Mouse (Mus musculus): ENCODE results near the gene Ppox. TPM values are rescaled to one million over a fixed set of nuclear protein-coding genes. Genes with fewer than 3 reads are reported as not detected.
"Not testable (repeated sequence)": the region's sequence is repeated elsewhere in the genome, so short reads cannot be mapped to it uniquely, and the experiment has no call there.

Ppox gene
- polyA plus RNA-seq, 1 experiment from 2014 or later: 46.8 TPM

- Histone ChIP-seq H3K27me3 (ENCODE audit: control insufficient read depth, insufficient read depth, low read length) (no peaks in the 10 kb centered on the region), H3K9me3 (ENCODE audit: control insufficient read depth, low read length) (no peaks in the 10 kb centered on the region)
- peak; percentile 73 for DNase-seq
Observed at GRCm38 (mm10) chr1:171321415-171321814, 40.4 kb upstream of the Ppox start.

GRCm38 (mm10) chr1:171320151-171320550, 39.2 kb upstream of the Ppox start:
- Histone ChIP-seq H3K9me3 (ENCODE audit: control insufficient read depth, low read length) (no peaks in the 10 kb centered on the region), H3K27ac (replicated peaks; ENCODE audit: low read depth, low read length) (no peak overlapping the region), H3K4me3 (replicated peaks; ENCODE audit: low read depth, low read length) (no peak overlapping the region), H3K9ac (replicated peaks; ENCODE audit: low read length) (no peak overlapping the region), H3K4me1 (ENCODE audit: control insufficient read depth, insufficient read depth, low read length) (no peaks in the 10 kb centered on the region), H3K4me2 (ENCODE audit: low read length) (no peak overlapping the region), H3K27me3 (ENCODE audit: control insufficient read depth, insufficient read depth, low read length) (no peaks in the 10 kb centered on the region), H3K36me3 (ENCODE audit: control insufficient read depth, insufficient read depth, low read length) (no peaks in the 10 kb centered on the region)
- no peak for ATAC-seq (ENCODE audit: low FRiP score, low TSS enrichment)
- 15% methylated on average over 5 of the region's 5 CpGs for whole genome bisulfite sequencing
- no peak for DNase-seq

More at GRCm38 (mm10) chr1:171321415-171321814, 40.4 kb upstream of the Ppox start:
- no peak overlapping the region for H3K4me3 ChIP-seq (replicated peaks; ENCODE audit: low read depth, low read length)
- no peak for ATAC-seq (ENCODE audit: low FRiP score, low TSS enrichment)
- H3K4me2 ChIP-seq (ENCODE audit: low read length): no peak overlapping the region
- no peaks in the 10 kb centered on the region for H3K36me3 ChIP-seq (ENCODE audit: control insufficient read depth, insufficient read depth, low read length)
- no peak overlapping the region for H3K27ac ChIP-seq (replicated peaks; ENCODE audit: low read depth, low read length)
- H3K9ac ChIP-seq (replicated peaks; ENCODE audit: low read length): no peak overlapping the region
- no peaks in the 10 kb centered on the region for H3K4me1 ChIP-seq (ENCODE audit: control insufficient read depth, insufficient read depth, low read length)

GRCm38 (mm10) chr1:171319748-171320147, 38.8 kb upstream of the Ppox start:
- no peaks in the 10 kb centered on the region for H3K4me1 ChIP-seq (ENCODE audit: control insufficient read depth, insufficient read depth, low read length)
- no peaks in the 10 kb centered on the region for H3K27me3 ChIP-seq (ENCODE audit: control insufficient read depth, insufficient read depth, low read length)
- no peak overlapping the region for H3K4me2 ChIP-seq (ENCODE audit: low read length)
- H3K9me3 ChIP-seq (ENCODE audit: control insufficient read depth, low read length): no peaks in the 10 kb centered on the region
- no peaks in the 10 kb centered on the region for H3K36me3 ChIP-seq (ENCODE audit: control insufficient read depth, insufficient read depth, low read length)
- ATAC-seq (ENCODE audit: low FRiP score, low TSS enrichment): no peak
- WGBS: 12% methylated on average over 7 of the region's 7 CpGs
- H3K9ac ChIP-seq (replicated peaks; ENCODE audit: low read length): no peak overlapping the region
- no peak for DNase-seq
- H3K4me3 ChIP-seq (replicated peaks; ENCODE audit: low read depth, low read length): no peak overlapping the region
- no peak overlapping the region for H3K27ac ChIP-seq (replicated peaks; ENCODE audit: low read depth, low read length)

- Histone ChIP-seq H3K4me3 (replicated peaks; ENCODE audit: low read depth, low read length) (no peak overlapping the region), H3K27ac (replicated peaks; ENCODE audit: low read depth, low read length) (no peak overlapping the region), H3K9ac (replicated peaks; ENCODE audit: low read length) (no peak overlapping the region), H3K9me3 (ENCODE audit: control insufficient read depth, low read length) (no peaks in the 10 kb centered on the region), H3K4me1 (ENCODE audit: control insufficient read depth, insufficient read depth, low read length) (no peaks in the 10 kb centered on the region), H3K36me3 (ENCODE audit: control insufficient read depth, insufficient read depth, low read length) (no peaks in the 10 kb centered on the region), H3K27me3 (ENCODE audit: control insufficient read depth, insufficient read depth, low read length) (no peaks in the 10 kb centered on the region), H3K4me2 (ENCODE audit: low read length) (no peak overlapping the region)
- 72% methylated on average over 2 of the region's 2 CpGs for WGBS
- DNase-seq (no peak), ATAC-seq (ENCODE audit: low FRiP score, low TSS enrichment) (no peak)
Observed at GRCm38 (mm10) chr1:171309321-171309720, 28.3 kb upstream of the Ppox start.

GRCm38 (mm10) chr1:171306157-171306556, 25.2 kb upstream of the Ppox start:
- H3K4me2 ChIP-seq (ENCODE audit: low read length); H3K4me1 ChIP-seq (ENCODE audit: control insufficient read depth, insufficient read depth, low read length); ATAC-seq (ENCODE audit: low FRiP score, low TSS enrichment); H3K36me3 ChIP-seq (ENCODE audit: control insufficient read depth, insufficient read depth, low read length); H3K27ac ChIP-seq (replicated peaks; ENCODE audit: low read depth, low read length); DNase-seq; H3K4me3 ChIP-seq (replicated peaks; ENCODE audit: low read depth, low read length); H3K9me3 ChIP-seq (ENCODE audit: control insufficient read depth, low read length); H3K27me3 ChIP-seq (ENCODE audit: control insufficient read depth, insufficient read depth, low read length); H3K9ac ChIP-seq (replicated peaks; ENCODE audit: low read length): not testable (repeated sequence)
- 73% methylated on average over 5 of the region's 5 CpGs for WGBS

GRCm38 (mm10) chr1:171298226-171298625, 17.2 kb upstream of the Ppox start:
- no peak overlapping the region for H3K27ac ChIP-seq (replicated peaks; ENCODE audit: low read depth, low read length)
- ATAC-seq (ENCODE audit: low FRiP score, low TSS enrichment) (no peak), DNase-seq (no peak)
- H3K4me2 ChIP-seq (ENCODE audit: low read length): no peak overlapping the region
- no peaks in the 10 kb centered on the region for H3K36me3 ChIP-seq (ENCODE audit: control insufficient read depth, insufficient read depth, low read length)
- H3K27me3 ChIP-seq (ENCODE audit: control insufficient read depth, insufficient read depth, low read length): 0 out of 2 replicates have a peak, but pooled peaks cover 9% of the 10 kb centered on the region
- H3K9me3 ChIP-seq (ENCODE audit: control insufficient read depth, low read length): no peaks in the 10 kb centered on the region
- H3K4me1 ChIP-seq (ENCODE audit: control insufficient read depth, insufficient read depth, low read length): peaks cover 7% of the 10 kb centered on the region
- 79% methylated on average over 3 of the region's 3 CpGs for WGBS
- no peak overlapping the region for H3K4me3 ChIP-seq (replicated peaks; ENCODE audit: low read depth, low read length)
- H3K9ac ChIP-seq (replicated peaks; ENCODE audit: low read length): no peak overlapping the region

GRCm38 (mm10) chr1:171295063-171295402, 14.0 kb upstream of the Ppox start:
- peak overlapping the region; percentile 81 for H3K9ac ChIP-seq (replicated peaks; ENCODE audit: low read length)
- H3K4me2 ChIP-seq (ENCODE audit: low read length): peak overlapping the region; percentile 74
- ATAC-seq (ENCODE audit: low FRiP score, low TSS enrichment) (peak; percentile 16; the same call in 1 of the 2 replicates), DNase-seq (no peak)
- no peaks in the 10 kb centered on the region for H3K9me3 ChIP-seq (ENCODE audit: control insufficient read depth, low read length)
- peak overlapping the region; percentile 76 for H3K4me3 ChIP-seq (replicated peaks; ENCODE audit: low read depth, low read length)
- H3K4me1 ChIP-seq (ENCODE audit: control insufficient read depth, insufficient read depth, low read length): peaks cover 9% of the 10 kb centered on the region
- peak overlapping the region; percentile 90 for H3K27ac ChIP-seq (replicated peaks; ENCODE audit: low read depth, low read length)
- WGBS: 20% methylated on average over 3 of the region's 3 CpGs
- 0 out of 2 replicates have a peak, but pooled peaks cover 1% of the 10 kb centered on the region for H3K36me3 ChIP-seq (ENCODE audit: control insufficient read depth, insufficient read depth, low read length)
- H3K27me3 ChIP-seq (ENCODE audit: control insufficient read depth, insufficient read depth, low read length): 0 out of 2 replicates have a peak, but pooled peaks cover 9% of the 10 kb centered on the region

GRCm38 (mm10) chr1:171294298-171295062, 13.5 kb upstream of the Ppox start, which contains the start of gene Ufc1:
Gene Ufc1 (minus strand): TSS chr1:171295024.
- Histone ChIP-seq H3K4me2 (ENCODE audit: low read length) (peak within 1 kb of the TSS; percentile 74), H3K4me1 (ENCODE audit: control insufficient read depth, insufficient read depth, low read length) (peaks cover 9% of the 10 kb centered on the region), H3K9me3 (ENCODE audit: control insufficient read depth, low read length) (no peaks in the 10 kb centered on the region), H3K27me3 (ENCODE audit: control insufficient read depth, insufficient read depth, low read length) (0 out of 2 replicates have a peak, but pooled peaks cover 9% of the 10 kb centered on the region), H3K27ac (replicated peaks; ENCODE audit: low read depth, low read length) (peak within 1 kb of the TSS; percentile 90), H3K36me3 (ENCODE audit: control insufficient read depth, insufficient read depth, low read length) (peaks cover 6% of the 10 kb centered on the region; the same call in 1 of the 2 replicates), H3K9ac (replicated peaks; ENCODE audit: low read length) (peak within 1 kb of the TSS; percentile 81), H3K4me3 (replicated peaks; ENCODE audit: low read depth, low read length) (peak within 1 kb of the TSS; percentile 76)
- peak; percentile 86 for ATAC-seq (ENCODE audit: low FRiP score, low TSS enrichment)
- DNase-seq: peak; percentile 92
- WGBS: under 1% methylated on average over 42 of the region's 42 CpGs

- WGBS: 39% methylated on average over 5 of the region's 5 CpGs
- Histone ChIP-seq H3K4me1 (ENCODE audit: control insufficient read depth, insufficient read depth, low read length) (peaks cover 9% of the 10 kb centered on the region), H3K27me3 (ENCODE audit: control insufficient read depth, insufficient read depth, low read length) (0 out of 2 replicates have a peak, but pooled peaks cover 9% of the 10 kb centered on the region)
Observed at GRCm38 (mm10) chr1:171293906-171294297, 12.9 kb upstream of the Ppox start.

More at GRCm38 (mm10) chr1:171293906-171294297, 12.9 kb upstream of the Ppox start:
- Histone ChIP-seq H3K9me3 (ENCODE audit: control insufficient read depth, low read length) (no peaks in the 10 kb centered on the region), H3K36me3 (ENCODE audit: control insufficient read depth, insufficient read depth, low read length) (peaks cover 12% of the 10 kb centered on the region), H3K4me3 (replicated peaks; ENCODE audit: low read depth, low read length) (peak overlapping the region; percentile 76), H3K27ac (replicated peaks; ENCODE audit: low read depth, low read length) (peak overlapping the region; percentile 90), H3K4me2 (ENCODE audit: low read length) (peak overlapping the region; percentile 74), H3K9ac (replicated peaks; ENCODE audit: low read length) (peak overlapping the region; percentile 81)
- ATAC-seq (ENCODE audit: low FRiP score, low TSS enrichment) (no peak), DNase-seq (no peak)

All from midbrain, embryonic 14.5 days (tissue).